Mouse (Mus musculus) lung, embryonic 16.5 days (tissue): Measurements from ENCODE around the gene Gzf1. TPM values are rescaled to one million over a fixed set of nuclear protein-coding genes. Genes with fewer than 3 reads are reported as not detected.

ENCODE experiments used
- ATAC-seq: fragments of 200-750 bp; cut with Nextera tagmentation; 2 replicates; pipeline ENCODE4 v1.8.0; 2017; ENCODE audit warnings: low read depth, mild to moderate bottlenecking, moderate library complexity
- H3K27ac ChIP-seq: fragments of 300-500 bp; sonication (generic); 2 replicates; pipeline ENCODE4 v1.5.1; 2014; ENCODE audit warnings: mild to moderate bottlenecking, control low read depth, low read length
- H3K27me3 ChIP-seq: fragments of 300-500 bp; sonication (generic); 2 replicates; pipeline ENCODE4 v1.6.1; 2014; ENCODE audit warnings: low read depth, low read length, mixed read lengths; ENCODE audit not compliant: control insufficient read depth, insufficient read depth
- H3K36me3 ChIP-seq: fragments of 300-500 bp; sonication (generic); 2 replicates; pipeline ENCODE4 v1.6.1; 2014; ENCODE audit warnings: low read length; ENCODE audit not compliant: control insufficient read depth, insufficient read depth
- H3K4me1 ChIP-seq: fragments of 300-500 bp; sonication (generic); replicated peaks from 2 replicates; pipeline ENCODE4 v1.6.1; 2014; ENCODE audit warnings: low read length, mixed read lengths; ENCODE audit not compliant: control insufficient read depth, insufficient read depth
- H3K4me2 ChIP-seq: fragments of 300-500 bp; sonication (generic); 2 replicates; pipeline ENCODE4 v1.6.1; 2014; ENCODE audit warnings: low read depth, low read length, control low read depth
- H3K4me3 ChIP-seq: fragments of 300-500 bp; sonication (generic); 2 replicates; pipeline ENCODE4 v1.5.1; 2014; ENCODE audit warnings: mild to moderate bottlenecking, low read length, control low read depth
- H3K9ac ChIP-seq: fragments of 300-500 bp; sonication (generic); 2 replicates; pipeline ENCODE4 v1.6.1; 2014; ENCODE audit warnings: low read length, control low read depth
- H3K9me3 ChIP-seq: fragments of 300-500 bp; sonication (generic); 2 replicates; pipeline ENCODE4 v1.6.1; 2016; ENCODE audit warnings: low read length; ENCODE audit not compliant: control insufficient read depth
- WGBS: fragments of 180-500 bp; shearing (Covaris S2); extraction: QIAGEN DNeasy Blood & Tissue Kit; methylation state at CpG from one replicate; pipeline ENCODE4 v1.1.7; 2014; 5-methylcytosine and 5-hydroxymethylcytosine counted together
- polyA plus RNA-seq: library from polyadenylated mRNA; unstranded; fragments of >200 nt; fragmentation: Nextera tagmentation; extraction: Ambion mirVana; gene quantifications from 2 replicates; pipeline ENCODE4 v1.2.1, GENCODE M21; 2015

Gene Gzf1
- polyA plus RNA-seq, 1 experiment from 2014 or later, result 22.6 TPM

DNA sequence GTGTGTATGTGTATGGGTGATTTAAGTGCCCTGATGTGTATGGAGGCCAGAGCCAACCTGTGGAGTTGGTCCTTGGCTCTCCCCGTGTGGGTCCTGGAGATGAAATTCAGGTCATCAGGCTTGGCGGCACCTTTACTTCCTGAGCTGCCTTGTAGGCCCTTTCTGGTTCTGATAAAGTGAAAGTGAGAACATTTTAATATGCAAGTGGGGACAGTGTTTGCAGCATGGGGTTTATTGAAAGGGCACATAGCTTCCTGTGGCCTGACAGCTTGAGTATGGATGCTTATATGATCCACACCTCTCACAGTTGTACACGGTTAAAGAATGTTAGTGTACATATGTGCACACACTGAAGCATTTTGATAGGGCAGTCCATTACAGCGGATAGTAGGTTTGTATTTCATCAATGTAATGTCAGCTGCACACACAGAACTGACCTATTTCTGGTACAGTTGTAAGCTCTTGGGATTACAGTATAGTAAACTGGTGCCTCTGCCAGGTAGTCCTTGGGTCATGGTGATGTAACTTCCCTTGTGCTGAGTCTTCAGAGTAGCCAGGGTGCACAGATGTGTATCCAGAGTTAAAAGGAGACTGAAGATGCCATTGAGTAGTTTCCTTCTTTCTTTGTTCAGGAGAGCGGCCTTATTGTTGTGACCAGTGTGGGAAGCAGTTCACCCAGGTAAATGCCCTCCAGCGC lies 8.8 kb downstream of the Gzf1 start:
- Histone ChIP-seq H3K4me2 (no peak overlapping the region), H3K27me3 (no peaks in the 10 kb centered on the region), H3K36me3 (peaks cover 39% of the 10 kb centered on the region), H3K4me3 (no peak overlapping the region), H3K9me3 (no peaks in the 10 kb centered on the region), H3K4me1 (no peaks in the 10 kb centered on the region; the same call in 1 of the 2 replicates), H3K27ac (no peak overlapping the region), H3K9ac (no peak overlapping the region)
- no peak for ATAC-seq
- 87% methylated on average over 6 of the region's 6 CpGs for WGBS

DNA sequence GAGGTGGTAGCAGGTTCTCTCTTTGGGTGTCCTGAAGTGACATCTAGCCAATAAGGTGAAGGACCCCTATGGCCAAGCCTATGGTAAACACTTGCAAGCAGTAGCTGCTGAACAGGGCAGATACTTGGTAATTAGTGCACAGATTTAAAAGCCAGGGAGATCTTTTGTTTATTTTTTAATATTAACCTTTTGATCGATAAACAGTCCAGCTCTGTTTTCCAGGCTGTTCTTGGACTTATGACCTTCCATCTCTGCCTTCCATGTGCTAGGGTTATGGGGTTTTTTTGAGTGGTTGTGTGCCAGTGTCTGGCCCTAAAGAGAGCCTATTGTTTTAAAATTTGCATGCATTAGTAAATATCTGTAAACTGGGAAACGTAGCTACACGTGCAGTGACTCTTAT lies 9.5 kb downstream of the Gzf1 start:
- no peak overlapping the region for H3K4me3 ChIP-seq
- no peak for ATAC-seq
- no peaks in the 10 kb centered on the region for H3K9me3 ChIP-seq
- H3K4me1 ChIP-seq, result no peaks in the 10 kb centered on the region; the same call in 1 of the 2 replicates
- no peak overlapping the region for H3K27ac ChIP-seq
- H3K27me3 ChIP-seq, result no peaks in the 10 kb centered on the region
- no peak overlapping the region for H3K4me2 ChIP-seq
- peaks cover 39% of the 10 kb centered on the region for H3K36me3 ChIP-seq
- no peak overlapping the region for H3K9ac ChIP-seq
- 93% methylated on average over 3 of the region's 3 CpGs for WGBS

DNA sequence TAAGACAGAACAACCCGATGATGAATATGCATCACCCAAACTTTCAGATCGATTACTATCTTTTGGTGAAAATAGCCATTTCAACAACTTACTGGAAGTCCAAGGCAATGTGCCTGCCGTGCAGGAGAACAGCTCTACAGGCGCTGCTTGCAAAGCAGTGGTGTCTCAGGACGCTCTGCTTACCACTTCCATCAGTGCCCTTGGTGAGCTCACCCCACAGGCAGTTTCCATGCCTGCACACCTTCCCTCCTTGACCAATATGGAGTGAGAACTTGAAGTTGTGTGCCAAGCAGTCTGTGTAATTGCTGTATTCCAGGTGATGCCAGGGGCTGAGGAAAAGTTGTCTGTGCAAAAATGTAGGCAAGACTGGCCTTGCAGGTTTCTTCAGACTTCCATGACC lies 10.0 kb downstream of the Gzf1 start:
- no peak overlapping the region for H3K4me2 ChIP-seq
- no peak overlapping the region for H3K27ac ChIP-seq
- 91% methylated on average over 5 of the region's 5 CpGs for WGBS
- H3K4me1 ChIP-seq, result no peaks in the 10 kb centered on the region
- H3K27me3 ChIP-seq, result no peaks in the 10 kb centered on the region
- ATAC-seq, result no peak
- H3K9me3 ChIP-seq, result no peaks in the 10 kb centered on the region
- H3K4me3 ChIP-seq, result no peak overlapping the region
- peaks cover 39% of the 10 kb centered on the region for H3K36me3 ChIP-seq
- no peak overlapping the region for H3K9ac ChIP-seq

DNA sequence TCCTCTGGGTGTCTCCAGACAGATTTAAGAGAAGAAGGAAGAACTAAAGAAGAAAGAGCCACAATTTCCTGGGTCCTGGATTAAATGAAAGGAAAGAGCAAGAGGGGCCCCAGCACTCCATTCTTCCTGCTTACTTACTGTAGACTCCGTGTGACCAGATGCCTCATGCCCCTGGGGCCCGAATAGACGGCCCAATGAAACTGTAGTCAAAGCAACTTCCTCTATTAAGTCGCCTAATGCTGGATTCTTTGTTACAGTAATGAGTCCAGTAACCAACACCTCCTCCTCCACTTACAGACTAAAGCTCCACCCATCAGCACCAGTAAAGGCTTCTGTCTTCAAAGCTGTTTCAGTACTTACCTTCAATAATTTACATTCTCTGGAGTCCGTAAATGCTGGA lies 17.7 kb downstream of the Gzf1 start:
- H3K36me3 ChIP-seq, result peaks cover 14% of the 10 kb centered on the region
- WGBS, result 85% methylated on average over 5 of the region's 5 CpGs
- no peak overlapping the region for H3K27ac ChIP-seq

DNA sequence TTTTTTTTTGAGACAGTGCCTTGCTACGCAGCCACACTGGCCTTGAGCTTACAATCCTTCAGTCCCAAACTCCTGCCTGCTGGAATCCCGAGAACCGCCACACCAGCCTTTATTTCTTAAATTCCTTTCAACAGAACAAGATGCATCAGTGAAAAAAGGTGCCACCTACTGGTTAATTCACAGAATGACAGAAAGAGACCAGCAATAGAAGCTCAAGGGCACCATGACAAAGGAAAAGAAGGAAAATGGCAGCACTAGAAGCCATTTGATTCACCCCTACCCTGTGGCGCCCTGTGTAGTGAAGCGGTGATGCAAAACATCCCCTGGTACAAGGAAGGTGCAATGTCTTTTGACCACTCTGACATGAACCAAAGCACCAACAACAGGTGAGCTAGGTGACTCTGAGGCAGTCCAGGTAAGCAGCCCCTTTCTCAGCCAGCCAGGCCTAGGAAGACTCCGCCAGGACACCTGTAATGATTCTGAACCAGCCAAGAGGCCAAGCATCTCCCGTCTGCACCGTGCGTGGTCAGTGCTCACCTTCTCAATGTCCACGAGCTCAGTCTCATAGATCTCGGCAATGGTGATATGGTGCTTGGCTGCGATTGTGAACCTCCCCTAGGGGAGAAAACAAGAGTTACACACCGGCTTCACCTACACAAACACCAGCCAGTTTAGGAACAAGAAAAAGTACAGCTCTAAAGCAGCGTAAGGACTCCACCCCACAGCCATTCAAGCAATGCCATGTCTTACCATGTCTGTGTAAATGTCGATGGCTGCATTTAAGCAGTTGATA lies 25.8 kb downstream of the Gzf1 start:
- 80% methylated on average over 15 of the region's 15 CpGs for WGBS
- Histone ChIP-seq H3K4me3 (no peak overlapping the region), H3K4me2 (no peak overlapping the region), H3K9me3 (no peaks in the 10 kb centered on the region), H3K27ac (no peak overlapping the region), H3K36me3 (peaks cover 4% of the 10 kb centered on the region), H3K4me1 (no peaks in the 10 kb centered on the region), H3K9ac (no peak overlapping the region), H3K27me3 (no peaks in the 10 kb centered on the region)
- no peak for ATAC-seq

More for the DNA sequence above, 17.7 kb downstream of the Gzf1 start:
- Histone ChIP-seq H3K9ac (no peak overlapping the region), H3K9me3 (no peaks in the 10 kb centered on the region), H3K4me2 (no peak overlapping the region), H3K4me1 (no peaks in the 10 kb centered on the region), H3K4me3 (no peak overlapping the region), H3K27me3 (no peaks in the 10 kb centered on the region)
- ATAC-seq, result no peak

DNA sequence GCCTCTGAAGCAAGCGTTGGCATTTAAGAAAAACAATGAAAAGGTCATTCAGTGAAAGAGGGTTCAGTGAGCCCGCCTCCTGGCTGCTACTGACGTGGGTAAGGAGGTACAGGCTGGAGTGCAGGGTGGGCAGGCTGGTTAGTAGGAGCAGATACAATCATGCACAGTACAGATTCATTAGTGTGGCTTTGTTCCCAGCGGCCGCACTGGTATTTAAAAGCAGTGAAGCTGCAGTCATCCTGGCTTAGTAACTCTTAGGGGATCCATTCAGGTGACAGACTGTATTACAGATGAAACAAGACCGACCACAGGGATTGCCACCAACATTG lies 26.3 kb downstream of the Gzf1 start:
- no peaks in the 10 kb centered on the region for H3K4me1 ChIP-seq
- H3K9ac ChIP-seq, result no peak overlapping the region
- no peak overlapping the region for H3K27ac ChIP-seq
- no peaks in the 10 kb centered on the region for H3K27me3 ChIP-seq
- 79% methylated on average over 6 of the region's 6 CpGs for WGBS
- no peak for ATAC-seq
- no peak overlapping the region for H3K4me2 ChIP-seq
- H3K9me3 ChIP-seq, result no peaks in the 10 kb centered on the region
- H3K4me3 ChIP-seq, result no peak overlapping the region
- peaks cover 4% of the 10 kb centered on the region for H3K36me3 ChIP-seq

DNA sequence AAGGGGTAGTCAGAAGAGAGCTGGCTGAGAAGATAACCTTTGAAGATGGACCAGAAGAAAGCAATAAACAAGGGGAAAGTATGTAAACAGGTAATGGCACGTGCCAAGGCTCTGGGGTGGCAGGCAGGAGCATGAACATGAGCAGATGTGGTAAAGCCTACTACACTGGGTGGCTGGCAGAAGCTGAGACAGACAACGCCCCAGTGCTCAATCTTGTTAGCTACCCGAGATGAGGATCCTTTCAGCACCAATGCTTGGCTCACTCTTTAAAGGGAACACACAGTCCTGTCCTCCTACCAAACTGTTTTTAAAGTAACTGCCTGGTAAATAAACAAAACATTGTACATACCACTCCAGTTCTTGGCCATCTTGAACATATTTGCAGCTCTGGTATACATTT lies 31.5 kb downstream of the Gzf1 start:
- no peak overlapping the region for H3K27ac ChIP-seq
- H3K27me3 ChIP-seq, result no peaks in the 10 kb centered on the region
- H3K4me1 ChIP-seq, result no peaks in the 10 kb centered on the region
- H3K36me3 ChIP-seq, result no peaks in the 10 kb centered on the region
- H3K4me3 ChIP-seq, result no peak overlapping the region
- WGBS, result 72% methylated on average over 3 of the region's 3 CpGs
- H3K9ac ChIP-seq, result no peak overlapping the region
- H3K9me3 ChIP-seq, result no peaks in the 10 kb centered on the region
- ATAC-seq, result no peak
- no peak overlapping the region for H3K4me2 ChIP-seq

DNA sequence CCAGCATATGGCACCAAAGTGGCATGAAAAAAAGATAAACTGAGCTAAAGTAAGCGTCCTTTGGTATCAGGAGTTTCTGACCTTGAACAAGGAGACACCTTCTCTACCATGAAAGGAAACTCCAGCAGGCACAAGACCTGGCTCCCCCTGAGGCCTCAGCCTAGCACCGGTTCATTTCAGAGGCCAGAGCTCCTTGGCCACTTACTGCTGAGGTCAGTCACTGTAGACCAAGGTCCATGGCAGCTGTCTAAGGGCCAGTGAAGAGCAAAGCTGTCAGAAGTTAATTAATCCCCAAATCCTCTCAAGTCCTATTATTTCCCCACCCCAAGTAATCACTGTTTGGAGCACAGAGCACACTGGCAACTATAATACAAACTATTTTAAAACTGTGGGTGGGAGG lies 36.2 kb downstream of the Gzf1 start:
- WGBS, result 60% methylated on average over 2 of the region's 2 CpGs
- Histone ChIP-seq H3K9me3 (no peaks in the 10 kb centered on the region), H3K27ac (no peak overlapping the region), H3K4me3 (no peak overlapping the region), H3K4me2 (no peak overlapping the region), H3K4me1 (no peaks in the 10 kb centered on the region), H3K36me3 (no peaks in the 10 kb centered on the region), H3K27me3 (no peaks in the 10 kb centered on the region), H3K9ac (no peak overlapping the region)
- ATAC-seq, result no peak

DNA sequence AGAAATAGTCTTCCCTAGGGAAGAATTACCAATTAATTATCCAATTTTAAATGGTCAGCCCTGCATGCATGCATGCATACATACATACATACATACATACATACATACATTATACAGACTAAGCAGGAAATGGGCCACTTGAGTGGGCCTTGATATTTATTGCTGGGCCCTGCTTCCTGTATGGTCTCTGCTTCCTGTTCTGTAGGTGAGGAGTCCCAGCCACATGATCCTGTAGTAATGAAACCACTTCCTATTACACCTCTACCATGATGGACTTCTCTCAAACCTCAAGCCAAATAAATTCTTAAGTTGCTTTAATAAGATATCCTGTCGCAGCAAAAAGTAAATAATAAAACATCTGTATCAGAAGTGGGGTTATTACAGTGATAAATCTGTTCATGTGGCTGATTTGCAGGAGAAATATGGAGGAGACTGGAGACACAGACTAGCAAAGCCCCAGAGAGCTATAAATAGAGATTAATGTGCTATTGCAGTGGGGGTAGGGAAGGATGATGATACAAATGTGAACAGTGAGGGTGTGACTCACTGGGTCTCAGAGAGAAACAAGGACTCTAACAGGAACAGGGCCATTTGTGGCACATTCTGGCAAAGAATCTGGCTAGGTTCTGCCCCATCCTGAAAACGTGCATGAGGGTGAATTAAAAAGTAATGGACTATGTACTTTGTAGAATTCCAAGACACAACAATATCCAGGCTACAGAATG lies 38.6 kb downstream of the Gzf1 start:
- H3K36me3 ChIP-seq, result no peaks in the 10 kb centered on the region
- H3K9ac ChIP-seq, result no peak overlapping the region
- 53% methylated on average over 2 of the region's 2 CpGs for WGBS
- no peak overlapping the region for H3K27ac ChIP-seq
- no peak overlapping the region for H3K4me3 ChIP-seq
- H3K4me2 ChIP-seq, result no peak overlapping the region
- H3K4me1 ChIP-seq, result no peaks in the 10 kb centered on the region
- H3K27me3 ChIP-seq, result no peaks in the 10 kb centered on the region
- ATAC-seq, result no peak
- H3K9me3 ChIP-seq, result no peaks in the 10 kb centered on the region
